Mouse (Mus musculus) lung, embryonic 14.5 days (tissue): Measurements from ENCODE around the gene Bbx. TPM values are rescaled to one million over a fixed set of nuclear protein-coding genes. Genes with fewer than 3 reads are reported as not detected.

Experiments used
- ATAC-seq: fragments of 200-750 bp; cut with Nextera tagmentation; 2 replicates; pipeline ENCODE4 v1.8.0; 2017; ENCODE audit warnings: mild to moderate bottlenecking, moderate TSS enrichment, moderate library complexity; ENCODE audit not compliant: insufficient read depth
- DNase-seq: peaks from one replicate; pipeline ENCODE4 v3.0.0-alpha.2; 2015
- H3K27ac ChIP-seq: fragments of 300-500 bp; sonication (generic); 2 replicates; pipeline ENCODE4 v1.5.1; 2014; ENCODE audit warnings: low read depth, mild to moderate bottlenecking, moderate library complexity
- H3K27me3 ChIP-seq: fragments of 300-500 bp; sonication (generic); 2 replicates; pipeline ENCODE4 v1.6.1; 2014; ENCODE audit warnings: low read length, control low read depth; ENCODE audit not compliant: insufficient read depth
- H3K36me3 ChIP-seq: fragments of 300-500 bp; sonication (generic); 2 replicates; pipeline ENCODE4 v1.6.1; 2014; ENCODE audit warnings: control low read depth; ENCODE audit not compliant: insufficient read depth
- H3K4me1 ChIP-seq: fragments of 300-500 bp; sonication (generic); 2 replicates; pipeline ENCODE4 v1.6.1; 2014; ENCODE audit warnings: antibody characterized with exemption, control low read depth; ENCODE audit not compliant: insufficient read depth
- H3K4me2 ChIP-seq: fragments of 300-500 bp; sonication (generic); 2 replicates; pipeline ENCODE4 v1.6.1; 2014; ENCODE audit warnings: mild to moderate bottlenecking
- H3K4me3 ChIP-seq: fragments of 300-500 bp; sonication (generic); 2 replicates; pipeline ENCODE4 v1.5.1; 2014; ENCODE audit warnings: low read depth, low read length
- H3K9ac ChIP-seq: fragments of 300-500 bp; sonication (generic); 2 replicates; pipeline ENCODE4 v1.6.1; 2014
- H3K9me3 ChIP-seq: fragments of 300-500 bp; sonication (generic); 2 replicates; pipeline ENCODE4 v1.6.1; 2016; ENCODE audit warnings: low read depth, low read length, control low read depth
- CTCF ChIP-seq: IDR thresholded peaks from 2 replicates; pipeline ENCODE4 v1.5.1; 2016; ENCODE audit warnings: antibody characterized with exemption, low read depth
- WGBS: fragments of 180-500 bp; shearing (Covaris S2); extraction: QIAGEN DNeasy Blood & Tissue Kit; methylation state at CpG from one replicate; pipeline ENCODE4 v1.1.7; 2014; 5-methylcytosine and 5-hydroxymethylcytosine counted together
- polyA plus RNA-seq: library from polyadenylated mRNA; unstranded; fragments of >200 nt; fragmentation: Nextera tagmentation; extraction: Ambion mirVana; gene quantifications from 2 replicates; pipeline ENCODE4 v1.2.1, GENCODE M21; 2014

The Bbx gene
- polyA plus RNA-seq, 1 experiment from 2014 or later, result 40.5 TPM

GRCm38 (mm10) chr16:50241604-50242003 is 190.6 kb downstream of the Bbx start:
- no peak overlapping the region for H3K4me3 ChIP-seq
- H3K4me2 ChIP-seq, result no peak overlapping the region
- no peak overlapping the region for H3K9ac ChIP-seq
- H3K4me1 ChIP-seq, result no peaks in the 10 kb centered on the region
- ATAC-seq, result no peak
- no peak overlapping the region for H3K27ac ChIP-seq
- peaks cover 6% of the 10 kb centered on the region; the same call in 1 of the 2 replicates for H3K36me3 ChIP-seq
- TF ChIP-seq CTCF, result no peak
- WGBS, result 97% methylated on average over 3 of the region's 3 CpGs
- no peaks in the 10 kb centered on the region for H3K9me3 ChIP-seq
- H3K27me3 ChIP-seq, result no peaks in the 10 kb centered on the region
- no peak for DNase-seq

DNA sequence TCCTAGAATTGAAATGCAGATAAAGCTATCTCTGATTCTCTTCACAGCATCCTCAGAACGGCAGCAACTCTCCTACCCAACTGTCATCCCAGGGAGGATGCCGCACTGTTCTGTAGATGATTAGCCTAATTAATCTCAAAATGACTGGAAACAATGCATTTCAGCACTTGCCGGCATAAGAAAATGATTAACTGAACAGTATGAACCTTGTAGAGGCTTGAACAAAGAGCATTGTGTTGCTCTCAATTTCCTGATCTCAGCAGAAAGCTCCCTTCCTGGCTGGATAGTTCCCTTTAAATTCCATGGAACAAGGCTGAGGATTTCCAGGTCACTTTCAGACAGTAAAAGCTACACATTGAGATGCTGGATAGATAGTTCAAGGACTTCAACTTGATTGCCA is 197.0 kb downstream of the Bbx start:
- 56% methylated on average over 3 of the region's 3 CpGs for WGBS
- H3K4me2 ChIP-seq, result no peak overlapping the region
- no peak overlapping the region for H3K4me3 ChIP-seq
- DNase-seq (no peak), ATAC-seq (no peak)
- H3K27ac ChIP-seq, result no peak overlapping the region
- no peaks in the 10 kb centered on the region for H3K4me1 ChIP-seq
- no peaks in the 10 kb centered on the region for H3K9me3 ChIP-seq
- no peak for TF ChIP-seq CTCF
- H3K9ac ChIP-seq, result no peak overlapping the region
- H3K27me3 ChIP-seq, result no peaks in the 10 kb centered on the region
- peaks cover 2% of the 10 kb centered on the region; the same call in 1 of the 2 replicates for H3K36me3 ChIP-seq

GRCm38 (mm10) chr16:50230624-50231023 is 201.6 kb downstream of the Bbx start:
- no peak for TF ChIP-seq CTCF
- H3K36me3 ChIP-seq, result no peaks in the 10 kb centered on the region
- DNase-seq (no peak), ATAC-seq (no peak)
- no peaks in the 10 kb centered on the region for H3K9me3 ChIP-seq
- H3K9ac ChIP-seq, result no peak overlapping the region
- no peaks in the 10 kb centered on the region for H3K4me1 ChIP-seq
- no peak overlapping the region for H3K27ac ChIP-seq
- H3K4me2 ChIP-seq, result no peak overlapping the region
- H3K4me3 ChIP-seq, result no peak overlapping the region
- WGBS, result 97% methylated on average over 2 of the region's 2 CpGs
- no peaks in the 10 kb centered on the region for H3K27me3 ChIP-seq

- no peak overlapping the region for H3K4me3 ChIP-seq
- no peak for ATAC-seq
- H3K27me3 ChIP-seq, result no peaks in the 10 kb centered on the region
- H3K9me3 ChIP-seq, result no peaks in the 10 kb centered on the region
- no peak overlapping the region for H3K27ac ChIP-seq
- no peak for DNase-seq
- H3K9ac ChIP-seq, result no peak overlapping the region
- H3K36me3 ChIP-seq, result peaks cover 11% of the 10 kb centered on the region; the same call in 1 of the 2 replicates
- H3K4me2 ChIP-seq, result no peak overlapping the region
- WGBS, result 96% methylated on average over 1 of the region's 1 CpGs
- H3K4me1 ChIP-seq, result no peaks in the 10 kb centered on the region
- TF ChIP-seq CTCF, result no peak
Observed at GRCm38 (mm10) chr16:50228833-50229232, 203.4 kb downstream of the Bbx start.

DNA sequence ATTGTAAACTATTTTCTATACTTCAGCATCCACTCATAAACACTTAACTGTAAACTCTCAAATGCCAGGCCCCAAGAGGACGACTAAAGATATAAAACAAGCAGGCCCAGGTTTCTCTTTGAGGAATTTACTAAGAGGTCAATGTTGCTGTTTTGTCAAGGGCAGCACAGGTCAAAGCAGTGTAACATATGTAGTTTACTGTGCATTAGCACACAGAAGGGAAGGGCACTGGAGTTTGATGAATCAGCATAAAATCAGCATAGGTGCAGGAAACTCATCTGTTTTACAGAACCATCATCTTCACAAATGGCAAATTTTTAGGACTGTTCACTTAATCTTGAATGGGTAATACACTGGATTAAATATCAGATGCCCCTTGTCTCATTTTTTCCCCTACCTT is 205.9 kb downstream of the Bbx start:
- WGBS, result 42% methylated on average over 1 of the region's 1 CpGs
- H3K4me2 ChIP-seq, result no peak overlapping the region
- H3K4me1 ChIP-seq, result peaks cover 6% of the 10 kb centered on the region; the same call in 1 of the 2 replicates
- H3K9ac ChIP-seq, result no peak overlapping the region
- peaks cover 17% of the 10 kb centered on the region; the same call in 1 of the 2 replicates for H3K36me3 ChIP-seq
- H3K27ac ChIP-seq, result no peak overlapping the region
- TF ChIP-seq CTCF, result no peak
- no peak overlapping the region for H3K4me3 ChIP-seq
- no peak for ATAC-seq
- no peaks in the 10 kb centered on the region for H3K27me3 ChIP-seq
- H3K9me3 ChIP-seq, result no peaks in the 10 kb centered on the region
- DNase-seq, result no peak

GRCm38 (mm10) chr16:50224946-50225345 is 207.2 kb downstream of the Bbx start:
- ATAC-seq (no peak), DNase-seq (no peak)
- no peaks in the 10 kb centered on the region for H3K27me3 ChIP-seq
- H3K9me3 ChIP-seq, result no peaks in the 10 kb centered on the region
- H3K4me1 ChIP-seq, result peaks cover 6% of the 10 kb centered on the region; the same call in 1 of the 2 replicates
- no peak overlapping the region for H3K9ac ChIP-seq
- H3K4me3 ChIP-seq, result no peak overlapping the region
- no peak overlapping the region for H3K4me2 ChIP-seq
- no peak overlapping the region for H3K27ac ChIP-seq
- WGBS, result 92% methylated on average over 3 of the region's 3 CpGs
- H3K36me3 ChIP-seq, result peaks cover 21% of the 10 kb centered on the region; the same call in 1 of the 2 replicates
- TF ChIP-seq CTCF, result no peak

DNA sequence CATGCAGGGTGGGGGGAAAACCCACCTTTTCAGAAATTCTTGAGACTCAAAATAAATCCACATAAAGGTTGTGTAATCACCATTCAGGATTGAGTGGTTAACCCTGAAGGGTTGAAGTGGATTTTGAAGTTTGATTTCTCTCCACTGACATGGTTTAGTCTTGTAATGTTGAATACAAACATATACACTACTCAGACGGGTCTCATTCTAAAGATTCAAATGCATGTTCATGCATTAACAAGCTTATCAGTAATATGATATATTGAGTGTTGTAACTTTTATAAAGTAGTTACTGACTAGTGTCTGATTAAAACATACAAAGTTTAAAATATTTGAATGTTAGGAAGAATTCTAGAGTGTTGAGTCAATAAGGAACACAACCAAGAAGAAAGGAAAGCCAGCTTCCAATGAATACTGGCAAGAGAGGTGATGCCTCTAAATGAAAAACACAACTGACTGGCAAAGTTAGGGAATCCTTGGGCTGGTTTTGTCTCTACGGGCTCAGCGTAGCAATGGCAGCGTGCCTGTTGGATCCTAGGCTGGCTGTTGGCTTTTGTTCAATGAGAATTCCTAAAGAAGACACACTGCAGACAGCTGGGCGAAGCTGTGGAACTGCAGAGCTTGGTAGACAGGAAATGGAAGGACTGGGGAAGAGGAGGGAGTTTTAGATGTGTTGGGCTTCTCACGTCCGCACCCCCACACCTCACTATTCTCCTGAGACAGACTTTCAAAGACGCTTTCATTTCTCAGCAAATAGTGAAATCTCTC is 211.3 kb downstream of the Bbx start:
- Histone ChIP-seq H3K9ac (no peak overlapping the region), H3K4me3 (no peak overlapping the region), H3K27ac (peak overlapping the region; percentile 69), H3K9me3 (no peaks in the 10 kb centered on the region), H3K4me1 (peaks cover 6% of the 10 kb centered on the region; the same call in 1 of the 2 replicates), H3K36me3 (peaks cover 25% of the 10 kb centered on the region; the same call in 1 of the 2 replicates), H3K27me3 (no peaks in the 10 kb centered on the region), H3K4me2 (peak overlapping the region; percentile 27)
- ATAC-seq (peak; percentile 93), DNase-seq (peak; percentile 91)
- 20% methylated on average over 8 of the region's 8 CpGs for WGBS
- TF ChIP-seq CTCF, result no peak
